ENCODE assay signal across 14 mouse cellular contexts in the genomic region with DNA sequence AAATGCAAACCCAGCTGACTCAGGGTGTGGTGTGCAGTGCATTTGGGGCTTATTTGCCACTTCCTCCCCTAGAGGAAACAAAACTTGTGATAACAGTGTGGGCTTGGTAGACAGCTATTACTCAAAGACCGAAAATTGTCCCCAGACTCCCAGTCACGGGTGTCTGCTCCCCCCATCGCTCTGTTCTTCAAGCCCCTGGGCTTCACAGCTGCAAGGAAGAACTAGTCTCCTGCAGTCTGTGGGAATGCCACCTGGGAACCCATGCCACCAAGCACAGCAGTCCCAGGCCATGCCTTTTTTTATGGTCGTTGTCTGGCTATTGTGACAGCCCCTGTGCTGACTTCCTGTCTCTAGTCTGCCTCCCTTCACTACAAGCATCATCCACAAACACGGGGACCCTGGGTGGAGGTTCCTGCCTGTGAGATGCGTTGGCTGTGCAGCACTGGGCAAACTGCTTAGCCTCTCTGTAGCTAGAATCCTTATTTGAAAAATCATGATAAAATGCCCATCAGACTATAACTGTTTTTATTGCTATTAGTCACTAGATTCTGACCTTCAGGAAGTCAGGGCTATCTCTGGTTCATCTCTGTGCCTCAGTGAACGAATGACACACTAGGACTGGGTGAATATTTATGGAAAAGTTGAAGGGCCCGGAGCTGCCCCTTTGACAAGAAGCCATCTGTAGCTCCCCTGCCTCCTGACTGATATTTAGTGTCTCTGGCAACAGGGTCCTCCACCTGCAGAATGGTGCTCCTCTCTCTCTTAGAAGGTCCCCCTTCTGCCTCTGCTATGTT. TPM values are rescaled to one million over a fixed set of nuclear protein-coding genes. Genes with fewer than 3 reads are reported as not detected.
A peak's percentile ranks its signal among the peaks of the same experiment; 100 is the strongest.
DNase-seq lines count a peak whose midpoint lies in the region; ATAC-seq and TF ChIP-seq lines count a peak whose summit lies in the region.
"Had no signal": no experiment of that assay in that cellular context is flagged by ENCODE, and none has a peak within 500 bp of the region (broad histone marks: within the 10 kb centered on the region; RNA-seq: fewer than 3 reads in every experiment).

No protein-coding gene starts in this region.

- H3K4me3 ChIP-seq in forebrain, embryonic 13.5 days, result no peak overlapping the region
- no peak overlapping the region for H3K4me3 ChIP-seq in forebrain, embryonic 15.5 days
- H3K4me3 ChIP-seq in ES-Bruce4 (ENCODE audit: low read depth, low read length), result no peak overlapping the region
- no peak overlapping the region for H3K4me3 ChIP-seq in liver, postnatal 0 days (ENCODE audit: low read depth, low read length)
- H3K4me3 ChIP-seq: lung, embryonic 15.5 days had no signal

- no peak for TF ChIP-seq CTCF in ES-Bruce4 (IDR thresholded peaks at IDR 0.05; ENCODE audit: low read depth, low read length)
- TF ChIP-seq CTCF in liver, postnatal 0 days (IDR thresholded peaks at IDR 0.05; ENCODE audit: low read depth), result no peak

- H3K27me3 ChIP-seq in forebrain, embryonic 13.5 days, result no peaks in the 10 kb centered on the region
- no peaks in the 10 kb centered on the region for H3K27me3 ChIP-seq in forebrain, embryonic 15.5 days
- H3K27me3 ChIP-seq in ES-Bruce4 (ENCODE audit: control insufficient read depth, insufficient read depth, low read length, poor library complexity, severe bottlenecking), result no peaks in the 10 kb centered on the region
- H3K27me3 ChIP-seq in liver, postnatal 0 days (ENCODE audit: insufficient read depth, low read length), result no peaks in the 10 kb centered on the region
- H3K27me3 ChIP-seq: lung, embryonic 15.5 days had no signal

- no peak overlapping the region for H3K4me2 ChIP-seq in forebrain, embryonic 13.5 days
- no peak overlapping the region for H3K4me2 ChIP-seq in forebrain, embryonic 15.5 days (replicated peaks)
- H3K4me2 ChIP-seq in liver, postnatal 0 days (ENCODE audit: low read depth, low read length), result no peak overlapping the region
- H3K4me2 ChIP-seq: lung, embryonic 15.5 days had no signal

- no peak for TF ChIP-seq POLR2A in ES-Bruce4 (IDR thresholded peaks at IDR 0.05; ENCODE audit: insufficient read depth, low read length)

- no peaks in the 10 kb centered on the region for H3K9me3 ChIP-seq in forebrain, embryonic 13.5 days (replicated peaks)
- no peaks in the 10 kb centered on the region for H3K9me3 ChIP-seq in forebrain, embryonic 15.5 days
- no peaks in the 10 kb centered on the region for H3K9me3 ChIP-seq in ES-Bruce4 (replicated peaks; ENCODE audit: control insufficient read depth, insufficient read depth, low read length, poor library complexity, severe bottlenecking)
- no peaks in the 10 kb centered on the region for H3K9me3 ChIP-seq in liver, postnatal 0 days (ENCODE audit: low read length)
- H3K9me3 ChIP-seq: lung, embryonic 15.5 days had no signal

- no peak for ATAC-seq in forebrain, embryonic 13.5 days
- ATAC-seq in forebrain, embryonic 15.5 days (replicated peaks), result no peak
- no peak for ATAC-seq in liver, postnatal 0 days
- ATAC-seq: forebrain, embryonic 14.5 days had no signal

- 74% methylated on average over 8 of the region's 8 CpGs for WGBS in forebrain, embryonic 13.5 days
- 74% methylated on average over 8 of the region's 8 CpGs for WGBS in forebrain, embryonic 15.5 days
- 28% methylated on average over 8 of the region's 8 CpGs for WGBS in liver, postnatal 0 days (ENCODE audit: insufficient replicate concordance)

- TF ChIP-seq EP300 in ES-Bruce4 (IDR thresholded peaks at IDR 0.05; ENCODE audit: insufficient read depth, low read depth, low read length), result no peak
- no peak for TF ChIP-seq EP300 in liver, postnatal 0 days (IDR thresholded peaks at IDR 0.05; ENCODE audit: low read depth)

- no peaks in the 10 kb centered on the region for H3K36me3 ChIP-seq in forebrain, embryonic 13.5 days (ENCODE audit: poor library complexity, severe bottlenecking)
- H3K36me3 ChIP-seq in forebrain, embryonic 15.5 days, result no peaks in the 10 kb centered on the region
- no peaks in the 10 kb centered on the region for H3K36me3 ChIP-seq in ES-Bruce4 (ENCODE audit: control insufficient read depth, insufficient read depth, low read length, poor library complexity, severe bottlenecking)
- no peaks in the 10 kb centered on the region for H3K36me3 ChIP-seq in liver, postnatal 0 days (replicated peaks; ENCODE audit: insufficient read depth, low read length)
- H3K36me3 ChIP-seq: lung, embryonic 15.5 days had no signal

- no peak for DNase-seq in liver, postnatal 0 days
- DNase-seq in thymus, postnatal 0 days (ENCODE audit: low spot score), result peak; percentile 68
- DNase-seq in frontal cortex, postnatal 25 days (ENCODE audit: low spot score in 2 of 2), result no peak
- no peak for DNase-seq in right cerebral cortex, adult 2 months (ENCODE audit: low spot score in 2 of 2)
- no peak for DNase-seq in kidney, postnatal 14 days
- DNase-seq: embryo, embryonic 11 days; heart, adult 11 months; heart, postnatal 4 days; kidney, postnatal 10 days had no signal

- no peak overlapping the region for H3K9ac ChIP-seq in forebrain, embryonic 13.5 days
- H3K9ac ChIP-seq in forebrain, embryonic 15.5 days (replicated peaks), result no peak overlapping the region
- no peak overlapping the region for H3K9ac ChIP-seq in ES-Bruce4 (ENCODE audit: low read depth, poor library complexity, severe bottlenecking)
- H3K9ac ChIP-seq in liver, postnatal 0 days (replicated peaks), result no peak overlapping the region
- H3K9ac ChIP-seq: lung, embryonic 15.5 days had no signal

- H3K4me1 ChIP-seq in forebrain, embryonic 13.5 days, result peaks cover 43% of the 10 kb centered on the region
- peaks cover 30% of the 10 kb centered on the region for H3K4me1 ChIP-seq in forebrain, embryonic 15.5 days
- peaks cover 23% of the 10 kb centered on the region for H3K4me1 ChIP-seq in ES-Bruce4 (ENCODE audit: control insufficient read depth, insufficient read depth, low read length)
- peaks cover 2% of the 10 kb centered on the region for H3K4me1 ChIP-seq in liver, postnatal 0 days (ENCODE audit: insufficient read depth)

- H3K27ac ChIP-seq in forebrain, embryonic 13.5 days, result 0 out of 2 replicates have a peak overlapping the region, but pooled peaks have one; percentile 14
- no peak overlapping the region for H3K27ac ChIP-seq in forebrain, embryonic 15.5 days (replicated peaks)
- peak overlapping the region; percentile 21; the same call in 1 of the 2 replicates for H3K27ac ChIP-seq in ES-Bruce4 (ENCODE audit: insufficient read depth, low read length)
- 0 out of 2 replicates have a peak overlapping the region, but pooled peaks have one; percentile 42 for H3K27ac ChIP-seq in liver, postnatal 0 days (ENCODE audit: low read depth)
- H3K27ac ChIP-seq: lung, embryonic 15.5 days had no signal

RNA-seq across cellular contexts. Expression of gene Rab11fip4, which starts 50.1 kb away (rescaled TPM):
- 16.2 and 19.2 TPM in 2 replicates for polyA plus RNA-seq in forebrain, embryonic 13.5 days (2015; fragmentation: Nextera tagmentation; extraction: Ambion mirVana)
- polyA plus RNA-seq in forebrain, embryonic 15.5 days (2015; fragmentation: Nextera tagmentation; extraction: Ambion mirVana), result 25.6 TPM in 2 replicates
- polyA plus RNA-seq in ES-Bruce4 (2011; ENCODE audit: insufficient read depth, insufficient read length, low read depth, missing spikeins), result 27.3 and 28.9 TPM in 2 replicates
- 1.1 and 1.2 TPM in 2 replicates for polyA plus RNA-seq in liver, postnatal 0 days (2015; fragmentation: Nextera tagmentation; extraction: Ambion mirVana)
- polyA plus RNA-seq in thymus, postnatal 0 days (2015; fragmentation: Nextera tagmentation; extraction: Ambion mirVana), result 8.4 and 8.6 TPM in 2 replicates
